Mouse (Mus musculus) embryonic facial prominence, embryonic 12.5 days (tissue): Measurements from ENCODE around the gene Serpinb9b. TPM values are rescaled to one million over a fixed set of nuclear protein-coding genes. Genes with fewer than 3 reads are reported as not detected.

Experiments
- ATAC-seq: fragments of 200-750 bp; cut with Nextera tagmentation; 2 replicates; pipeline ENCODE4 v1.8.0; 2017; ENCODE audit not compliant: insufficient number of reproducible peaks, insufficient read depth, low FRiP score, low TSS enrichment
- H3K27ac ChIP-seq: fragments of 300-500 bp; sonication (generic); 2 replicates; pipeline ENCODE4 v1.5.1; 2016; ENCODE audit warnings: mild to moderate bottlenecking
- H3K27me3 ChIP-seq: fragments of 300-500 bp; sonication (generic); 2 replicates; pipeline ENCODE4 v1.6.1; 2016; ENCODE audit warnings: mild to moderate bottlenecking, moderate library complexity
- H3K36me3 ChIP-seq: fragments of 300-500 bp; sonication (generic); 2 replicates; pipeline ENCODE4 v1.6.1; 2016; ENCODE audit warnings: mild to moderate bottlenecking
- H3K4me1 ChIP-seq: fragments of 300-500 bp; sonication (generic); 2 replicates; pipeline ENCODE4 v1.6.1; 2016
- H3K4me2 ChIP-seq: fragments of 300-500 bp; sonication (generic); replicated peaks from 2 replicates; pipeline ENCODE4 v1.6.1; 2016; ENCODE audit warnings: mild to moderate bottlenecking, moderate library complexity
- H3K4me3 ChIP-seq: fragments of 300-500 bp; sonication (generic); 2 replicates; pipeline ENCODE4 v1.5.1; 2016; ENCODE audit warnings: mild to moderate bottlenecking
- H3K9ac ChIP-seq: fragments of 300-500 bp; sonication (generic); 2 replicates; pipeline ENCODE4 v1.6.1; 2016; ENCODE audit warnings: mild to moderate bottlenecking, moderate library complexity
- H3K9me3 ChIP-seq: fragments of 300-500 bp; sonication (generic); 2 replicates; pipeline ENCODE4 v1.6.1; 2016; ENCODE audit warnings: mild to moderate bottlenecking, moderate library complexity
- WGBS: fragments of 180-500 bp; shearing (Covaris S2); methylation state at CpG from one replicate; pipeline ENCODE4 v1.1.7; 2016; 5-methylcytosine and 5-hydroxymethylcytosine counted together
- polyA plus RNA-seq: library from polyadenylated mRNA; unstranded; fragments of >200 nt; fragmentation: Nextera tagmentation; extraction: Ambion mirVana; gene quantifications from 2 replicates; pipeline ENCODE4 v1.2.1, GENCODE M21; 2016

Gene Serpinb9b
- polyA plus RNA-seq: 0.08 TPM in 1 of 2 replicates, not detected in the other

- Histone ChIP-seq H3K36me3 (no peaks in the 10 kb centered on the region), H3K9me3 (no peaks in the 10 kb centered on the region), H3K4me1 (no peaks in the 10 kb centered on the region), H3K27ac (no peak within 1 kb of the TSS), H3K9ac (no peak within 1 kb of the TSS), H3K4me3 (no peak within 1 kb of the TSS), H3K4me2 (no peak within 1 kb of the TSS), H3K27me3 (no peaks in the 10 kb centered on the region)
- no peak for ATAC-seq
- WGBS: 82% methylated on average over 2 of the region's 2 CpGs
Observed at GRCm38 (mm10) chr13:33027244-33027643, at the start of gene Serpinb9b. TSS of gene Serpinb9b (plus strand) at chr13:33027416.

- no peak for ATAC-seq
- H3K4me3 ChIP-seq: no peak overlapping the region
- H3K9ac ChIP-seq: no peak overlapping the region
- H3K4me1 ChIP-seq: no peaks in the 10 kb centered on the region
- H3K27me3 ChIP-seq: no peaks in the 10 kb centered on the region
- 79% methylated on average over 4 of the region's 4 CpGs for WGBS
- no peak overlapping the region for H3K4me2 ChIP-seq
- H3K9me3 ChIP-seq: no peaks in the 10 kb centered on the region
- H3K36me3 ChIP-seq: no peaks in the 10 kb centered on the region
- no peak overlapping the region for H3K27ac ChIP-seq
Observed at GRCm38 (mm10) chr13:32982556-32983042, 44.6 kb upstream of the Serpinb9b start.

GRCm38 (mm10) chr13:32986256-32986655 is 41.0 kb upstream of the Serpinb9b start:
- H3K27me3 ChIP-seq: no peaks in the 10 kb centered on the region
- H3K9me3 ChIP-seq: no peaks in the 10 kb centered on the region
- no peak overlapping the region for H3K4me2 ChIP-seq
- no peak overlapping the region for H3K4me3 ChIP-seq
- H3K9ac ChIP-seq: no peak overlapping the region
- no peak overlapping the region for H3K27ac ChIP-seq
- no peaks in the 10 kb centered on the region for H3K4me1 ChIP-seq
- ATAC-seq: no peak
- no peaks in the 10 kb centered on the region for H3K36me3 ChIP-seq

GRCm38 (mm10) chr13:32993152-32993893 is 33.9 kb upstream of the Serpinb9b start:
- Histone ChIP-seq H3K9ac (no peak overlapping the region), H3K27me3 (no peaks in the 10 kb centered on the region), H3K4me2 (no peak overlapping the region), H3K9me3 (no peaks in the 10 kb centered on the region), H3K4me3 (no peak overlapping the region), H3K4me1 (no peaks in the 10 kb centered on the region), H3K36me3 (no peaks in the 10 kb centered on the region), H3K27ac (no peak overlapping the region)
- WGBS: 80% methylated on average over 10 of the region's 10 CpGs
- no peak for ATAC-seq

GRCm38 (mm10) chr13:32993894-32994242 is 33.3 kb upstream of the Serpinb9b start:
- H3K4me2 ChIP-seq: no peak overlapping the region

GRCm38 (mm10) chr13:32995051-32995450 is 32.2 kb upstream of the Serpinb9b start:
- no peak overlapping the region for H3K9ac ChIP-seq
- H3K36me3 ChIP-seq: no peaks in the 10 kb centered on the region
- ATAC-seq: no peak
- H3K4me2 ChIP-seq: no peak overlapping the region
- no peak overlapping the region for H3K4me3 ChIP-seq
- H3K27ac ChIP-seq: no peak overlapping the region
- H3K4me1 ChIP-seq: no peaks in the 10 kb centered on the region
- H3K27me3 ChIP-seq: no peaks in the 10 kb centered on the region
- 75% methylated on average over 4 of the region's 4 CpGs for WGBS
- no peaks in the 10 kb centered on the region for H3K9me3 ChIP-seq

More at GRCm38 (mm10) chr13:32993894-32994242, 33.3 kb upstream of the Serpinb9b start:
- no peaks in the 10 kb centered on the region for H3K27me3 ChIP-seq
- no peak for ATAC-seq
- H3K4me3 ChIP-seq: no peak overlapping the region
- no peak overlapping the region for H3K27ac ChIP-seq
- H3K36me3 ChIP-seq: no peaks in the 10 kb centered on the region
- H3K9ac ChIP-seq: no peak overlapping the region
- no peaks in the 10 kb centered on the region for H3K9me3 ChIP-seq
- 91% methylated on average over 2 of the region's 2 CpGs for WGBS
- no peaks in the 10 kb centered on the region for H3K4me1 ChIP-seq

- Histone ChIP-seq H3K36me3 (no peaks in the 10 kb centered on the region), H3K4me3 (no peak overlapping the region), H3K27ac (no peak overlapping the region), H3K9ac (no peak overlapping the region), H3K9me3 (no peaks in the 10 kb centered on the region), H3K4me1 (peaks cover 8% of the 10 kb centered on the region; the same call in 1 of the 2 replicates), H3K27me3 (no peaks in the 10 kb centered on the region), H3K4me2 (no peak overlapping the region)
- WGBS: 91% methylated on average over 5 of the region's 5 CpGs
- no peak for ATAC-seq
Observed at GRCm38 (mm10) chr13:33001341-33001740, 25.9 kb upstream of the Serpinb9b start.

GRCm38 (mm10) chr13:33002950-33003349 is 24.3 kb upstream of the Serpinb9b start, which contains the start of gene Serpinb9:
TSS of gene Serpinb9 (plus strand) at chr13:33003250.
- Histone ChIP-seq H3K27ac (0 out of 2 replicates have a peak within 1 kb of the TSS, but pooled peaks have one; percentile 7), H3K27me3 (no peaks in the 10 kb centered on the region), H3K4me1 (peaks cover 8% of the 10 kb centered on the region; the same call in 1 of the 2 replicates), H3K9ac (no peak within 1 kb of the TSS), H3K9me3 (no peaks in the 10 kb centered on the region), H3K4me2 (peak within 1 kb of the TSS; percentile 48), H3K4me3 (peak within 1 kb of the TSS; percentile 33; the same call in 1 of the 2 replicates), H3K36me3 (no peaks in the 10 kb centered on the region)
- 77% methylated on average over 3 of the region's 3 CpGs for WGBS
- ATAC-seq: no peak

- Histone ChIP-seq H3K27me3 (no peaks in the 10 kb centered on the region), H3K27ac (peak overlapping the region; percentile 7; the same call in 1 of the 2 replicates), H3K9ac (no peak overlapping the region; the same call in 1 of the 2 replicates), H3K4me3 (peak overlapping the region; percentile 33), H3K9me3 (no peaks in the 10 kb centered on the region), H3K4me2 (peak overlapping the region; percentile 48), H3K4me1 (peaks cover 8% of the 10 kb centered on the region; the same call in 1 of the 2 replicates), H3K36me3 (no peaks in the 10 kb centered on the region)
- ATAC-seq: no peak
- 61% methylated on average over 9 of the region's 9 CpGs for WGBS
Observed at GRCm38 (mm10) chr13:33003523-33004413, 23.4 kb upstream of the Serpinb9b start.

GRCm38 (mm10) chr13:33004414-33005105 is 22.7 kb upstream of the Serpinb9b start:
- Histone ChIP-seq H3K27ac (peak overlapping the region; percentile 7; the same call in 1 of the 2 replicates), H3K9me3 (no peaks in the 10 kb centered on the region), H3K4me1 (peaks cover 8% of the 10 kb centered on the region; the same call in 1 of the 2 replicates), H3K4me3 (peak overlapping the region; percentile 33), H3K36me3 (no peaks in the 10 kb centered on the region), H3K9ac (no peak overlapping the region; the same call in 1 of the 2 replicates), H3K27me3 (no peaks in the 10 kb centered on the region), H3K4me2 (peak overlapping the region; percentile 48)
- peak; percentile 83; the same call in 1 of the 2 replicates for ATAC-seq
- 13% methylated on average over 12 of the region's 12 CpGs for WGBS

- Histone ChIP-seq H3K4me3 (no peak overlapping the region), H3K9ac (no peak overlapping the region), H3K9me3 (no peaks in the 10 kb centered on the region), H3K4me2 (no peak overlapping the region), H3K4me1 (peaks cover 8% of the 10 kb centered on the region; the same call in 1 of the 2 replicates), H3K27ac (no peak overlapping the region), H3K36me3 (no peaks in the 10 kb centered on the region), H3K27me3 (no peaks in the 10 kb centered on the region)
- WGBS: 61% methylated on average over 2 of the region's 2 CpGs
- ATAC-seq: no peak
Observed at GRCm38 (mm10) chr13:33005501-33006075, 21.6 kb upstream of the Serpinb9b start.
